Comparison of ENCODE assay signal across 18 mouse cellular contexts in the genomic region with DNA sequence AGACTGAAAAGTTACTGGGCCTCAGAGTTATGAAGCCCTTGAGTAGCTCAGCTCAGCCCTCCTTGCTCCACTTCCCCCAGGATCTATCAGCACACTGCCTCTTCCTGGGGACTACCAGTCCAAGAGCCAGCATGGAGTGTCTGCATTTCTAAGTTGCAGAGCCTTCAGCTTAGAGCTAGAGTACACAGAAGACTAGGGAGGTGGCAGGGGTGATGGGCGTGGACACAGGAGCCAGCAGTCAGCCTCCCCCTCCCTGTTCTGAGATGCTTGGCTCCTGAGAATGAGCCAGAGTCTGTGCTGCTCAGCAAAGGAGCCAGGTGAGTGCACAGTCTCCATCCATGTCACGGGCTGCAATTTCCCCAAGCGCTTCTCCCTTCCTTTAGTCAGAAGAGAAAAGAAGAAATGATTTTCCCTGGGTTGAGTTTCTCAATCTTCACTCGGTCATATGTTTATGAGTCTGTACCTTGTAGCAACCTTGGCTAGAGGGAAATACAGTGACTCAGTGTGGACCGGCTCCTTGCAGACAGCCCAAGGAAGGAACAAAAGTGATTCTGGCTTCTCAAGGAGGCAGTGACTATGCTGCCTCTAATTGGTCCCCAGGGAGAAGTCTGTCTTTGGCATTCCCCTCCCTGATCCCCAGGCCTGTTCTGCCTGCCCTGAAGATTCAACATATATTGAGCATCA. TPM values are rescaled to one million over a fixed set of nuclear protein-coding genes. Genes with fewer than 3 reads are reported as not detected.
DNase-seq lines count a peak whose midpoint lies in the region; ATAC-seq and TF ChIP-seq lines count a peak whose summit lies in the region.
"Had no signal": no experiment of that assay in that cellular context is flagged by ENCODE, and none has a peak within 500 bp of the region (broad histone marks: within the 10 kb centered on the region; RNA-seq: fewer than 3 reads in every experiment).

No protein-coding gene starts in this region.

- H3K4me3 ChIP-seq in limb, embryonic 12.5 days (replicated peaks) = no peak overlapping the region
- H3K4me3 ChIP-seq in limb, embryonic 10.5 days = no peak overlapping the region
- H3K4me3 ChIP-seq in CH12.LX (replicated peaks in 1 of 3; ENCODE audit: low read depth in 2 of 3, low read length in 2 of 3, poor library complexity in 1 of 3) = no peak overlapping the region
- no peak overlapping the region for H3K4me3 ChIP-seq in forebrain, embryonic 14.5 days (ENCODE audit: low read depth, low read length)
- H3K4me3 ChIP-seq: midbrain, embryonic 15.5 days had no signal

- ATAC-seq in limb, embryonic 12.5 days (ENCODE audit: insufficient number of reproducible peaks, insufficient read depth, low FRiP score, low TSS enrichment, low read depth) = peak; percentile 38; the same call in 1 of the 2 replicates
- ATAC-seq in common myeloid progenitor, adult 5-6 weeks (replicated peaks; ENCODE audit: low read depth, poor library complexity, severe bottlenecking) = 0 out of 2 replicates have a peak, but pooled peaks have one; percentile 7
- ATAC-seq in forebrain, embryonic 14.5 days = no peak
- ATAC-seq: CD4-positive, CD25-positive, alpha-beta regulatory T cell, adult 4 months; midbrain, embryonic 15.5 days had no signal

- TF ChIP-seq RAD21 in CH12.LX (IDR thresholded peaks at IDR 0.05; ENCODE audit: low read depth, low read length) = no peak

- in situ Hi-C loops in CH12.LX (cut with MboI; ENCODE audit: low pct_ligation_motif_present, low pct_unique_long_range_greater_than_20kb, low sequenced_read_pairs) = no loop called here

- dilution Hi-C loops in CH12.LX (cut with MboI; ENCODE audit: extremely low pct_ligation_motif_present, extremely low pct_unique_long_range_greater_than_20kb, low sequenced_read_pairs) = no loop called here

- no peaks in the 10 kb centered on the region for H3K36me3 ChIP-seq in limb, embryonic 12.5 days
- H3K36me3 ChIP-seq in limb, embryonic 10.5 days = no peaks in the 10 kb centered on the region
- H3K36me3 ChIP-seq in CH12.LX (replicated peaks in 1 of 2; ENCODE audit: control insufficient read depth in 1 of 2, insufficient read depth in 1 of 2, low read length in 1 of 2) = no peaks in the 10 kb centered on the region
- no peaks in the 10 kb centered on the region for H3K36me3 ChIP-seq in forebrain, embryonic 14.5 days (ENCODE audit: control insufficient read depth, insufficient read depth, low read length)
- H3K36me3 ChIP-seq: midbrain, embryonic 15.5 days had no signal

- TF ChIP-seq CTCF in CH12.LX (conservative IDR thresholded peaks at IDR 0.05 in 1 of 2, IDR thresholded peaks at IDR 0.05 in 1 of 2; ENCODE audit: low read depth in 2 of 2, low read length in 2 of 2) = no peak

- no peak for TF ChIP-seq POLR2A in CH12.LX (IDR thresholded peaks at IDR 0.05; ENCODE audit: low read depth, low read length)

- 67% methylated on average over 5 of the region's 5 CpGs for WGBS in limb, embryonic 12.5 days
- 66% methylated on average over 5 of the region's 5 CpGs for WGBS in limb, embryonic 10.5 days
- WGBS in forebrain, embryonic 14.5 days = 62% methylated on average over 5 of the region's 5 CpGs

- H3K4me2 ChIP-seq in limb, embryonic 12.5 days = no peak overlapping the region
- H3K4me2 ChIP-seq in CH12.LX (ENCODE audit: insufficient read depth, low read depth, poor library complexity, severe bottlenecking) = peak overlapping the region; percentile 16; the same call in 1 of the 2 replicates
- no peak overlapping the region for H3K4me2 ChIP-seq in forebrain, embryonic 14.5 days (ENCODE audit: low read length)
- H3K4me2 ChIP-seq: hindbrain, embryonic 14.5 days; midbrain, embryonic 15.5 days had no signal

- H3K9me3 ChIP-seq in limb, embryonic 12.5 days = no peaks in the 10 kb centered on the region
- no peaks in the 10 kb centered on the region for H3K9me3 ChIP-seq in limb, embryonic 10.5 days (replicated peaks)
- H3K9me3 ChIP-seq in CH12.LX (replicated peaks; ENCODE audit: low read length) = no peaks in the 10 kb centered on the region
- H3K9me3 ChIP-seq in forebrain, embryonic 14.5 days (replicated peaks; ENCODE audit: control insufficient read depth, low read length) = no peaks in the 10 kb centered on the region
- H3K9me3 ChIP-seq: midbrain, embryonic 15.5 days had no signal

- no peaks in the 10 kb centered on the region for H3K27me3 ChIP-seq in limb, embryonic 12.5 days
- H3K27me3 ChIP-seq in limb, embryonic 10.5 days (ENCODE audit: low read depth, poor library complexity, severe bottlenecking) = no peaks in the 10 kb centered on the region
- no peaks in the 10 kb centered on the region for H3K27me3 ChIP-seq in CH12.LX (replicated peaks)
- H3K27me3 ChIP-seq in forebrain, embryonic 14.5 days (replicated peaks; ENCODE audit: control insufficient read depth, insufficient read depth, low read length) = no peaks in the 10 kb centered on the region
- H3K27me3 ChIP-seq: midbrain, embryonic 15.5 days had no signal

- peak; percentile 28; the same call in 1 of the 2 replicates for TF ChIP-seq EP300 in CH12.LX (IDR thresholded peaks at IDR 0.05; ENCODE audit: low read length)

- DNase-seq in limb, embryonic 10.5 days (ENCODE audit: low spot score) = no peak
- no peak for DNase-seq in CH12.LX (ENCODE audit: extremely low read depth)
- peak; percentile 51 to 60 for DNase-seq in monocyte, adult 2 months (ENCODE audit: low read depth in 1 of 2, low spot score in 2 of 2)
- no peak for DNase-seq in thymus, postnatal 4 days
- no peak for DNase-seq in cerebellum, adult 18-20 months
- DNase-seq in forebrain, embryonic 14.5 days (ENCODE audit: low spot score) = no peak
- DNase-seq: adrenal gland, postnatal 14 days; gastrocnemius, postnatal 25 days; kidney, adult 18-20 months; kidney, postnatal 4 days; lung, postnatal 10 days; retina, postnatal 1 day had no signal

- no peak overlapping the region for H3K27ac ChIP-seq in limb, embryonic 12.5 days
- no peak overlapping the region for H3K27ac ChIP-seq in limb, embryonic 10.5 days
- H3K27ac ChIP-seq in CH12.LX (ENCODE audit: insufficient read depth, low read depth) = no peak overlapping the region
- no peak overlapping the region for H3K27ac ChIP-seq in forebrain, embryonic 14.5 days (ENCODE audit: low read depth, low read length)
- H3K27ac ChIP-seq: hindbrain, embryonic 14.5 days; midbrain, embryonic 15.5 days had no signal

- no peaks in the 10 kb centered on the region for H3K79me2 ChIP-seq in CH12.LX (replicated peaks; ENCODE audit: control insufficient read depth, extremely low read depth, insufficient read depth, poor library complexity, severe bottlenecking)

- H3K4me1 ChIP-seq in limb, embryonic 12.5 days (replicated peaks) = 0 out of 2 replicates have a peak, but pooled peaks cover 3% of the 10 kb centered on the region
- H3K4me1 ChIP-seq in limb, embryonic 10.5 days = no peaks in the 10 kb centered on the region
- H3K4me1 ChIP-seq in CH12.LX (ENCODE audit: control insufficient read depth in 1 of 2, insufficient read depth in 2 of 2) = peaks cover 30 to 56% of the 10 kb centered on the region in 2 experiments
- no peaks in the 10 kb centered on the region for H3K4me1 ChIP-seq in forebrain, embryonic 14.5 days (ENCODE audit: control insufficient read depth, insufficient read depth, low read length)
- H3K4me1 ChIP-seq: midbrain, embryonic 15.5 days had no signal

- H3K9ac ChIP-seq in limb, embryonic 12.5 days (replicated peaks) = no peak overlapping the region
- H3K9ac ChIP-seq in CH12.LX (ENCODE audit: insufficient read depth, low read depth) = no peak overlapping the region
- H3K9ac ChIP-seq in forebrain, embryonic 14.5 days (ENCODE audit: low read length) = no peak overlapping the region
- H3K9ac ChIP-seq: hindbrain, embryonic 14.5 days; midbrain, embryonic 15.5 days had no signal

TF ChIP-seq in CH12.LX, 34 proteins besides CTCF, POLR2A, EP300 and RAD21:
- TF ChIP-seq MAX (IDR thresholded peaks at IDR 0.05; ENCODE audit: low read length) = no peak
- TF ChIP-seq NRF1 (IDR thresholded peaks at IDR 0.05; ENCODE audit: low read depth, low read length) = no peak
- no peak for TF ChIP-seq ZKSCAN1 (IDR thresholded peaks at IDR 0.05; ENCODE audit: borderline replicate concordance, low read depth, low read length)
- TF ChIP-seq GABPA (IDR thresholded peaks at IDR 0.05; ENCODE audit: insufficient replicate concordance, low read depth, low read length) = no peak
- no peak for TF ChIP-seq E2F4 (IDR thresholded peaks at IDR 0.05; ENCODE audit: insufficient replicate concordance, low read depth, low read length)
- no peak for TF ChIP-seq ETS1 (conservative IDR thresholded peaks at IDR 0.05; ENCODE audit: low read depth, low read length)
- no peak for TF ChIP-seq ELF1 (IDR thresholded peaks at IDR 0.05; ENCODE audit: low read depth, low read length)

RNA-seq across cellular contexts. Expression of gene Tnfrsf1b, which starts 11.2 kb away (rescaled TPM):
- polyA plus RNA-seq in limb, embryonic 12.5 days (2016; fragmentation: Nextera tagmentation; extraction: Ambion mirVana) = 2.1 and 2.5 TPM in 2 replicates
- polyA plus RNA-seq in limb, embryonic 10.5 days (2016; fragmentation: Nextera tagmentation; extraction: Ambion mirVana) = 1.9 and 2.1 TPM in 2 replicates
- 14.9 and 16.7 TPM in 2 replicates for total RNA-seq in CH12.LX (2012; rRNA removed)
- total RNA-seq in CH12.LX (2014; rRNA removed) = 10.7 and 11.4 TPM in 2 replicates
- 18.8 and 21.6 TPM in 2 replicates for polyA plus RNA-seq in CH12.LX (2012; ENCODE audit: insufficient read length, low read depth)
- 17.1 and 20.1 TPM in 2 replicates for total RNA-seq in common myeloid progenitor, adult 5-6 weeks (2017)
- polyA plus RNA-seq in forebrain, embryonic 14.5 days (2014; fragmentation: Nextera tagmentation; extraction: Ambion mirVana) = 1.9 and 2.6 TPM in 2 replicates

RNA-seq across cellular contexts. Expression of gene Tnfrsf8, which starts 57.1 kb away (rescaled TPM):
- 0.06 and 0.14 TPM in 2 replicates for polyA plus RNA-seq in limb, embryonic 12.5 days (2016; fragmentation: Nextera tagmentation; extraction: Ambion mirVana)
- 0.05 TPM in 1 of 2 replicates, not detected in the other for polyA plus RNA-seq in limb, embryonic 10.5 days (2016; fragmentation: Nextera tagmentation; extraction: Ambion mirVana)
- total RNA-seq in CH12.LX (2012; rRNA removed) (23.2 and 31.0 TPM in 2 replicates), CH12.LX (2014; rRNA removed) (18.9 and 24.7 TPM in 2 replicates)
- polyA plus RNA-seq in CH12.LX (2012; ENCODE audit: insufficient read length, low read depth) = 11.5 and 12.7 TPM in 2 replicates
- total RNA-seq in common myeloid progenitor, adult 5-6 weeks (2017) = 0.05 and 0.29 TPM in 2 replicates
- 0.09 and 0.15 TPM in 2 replicates for polyA plus RNA-seq in forebrain, embryonic 14.5 days (2014; fragmentation: Nextera tagmentation; extraction: Ambion mirVana)
- polyA plus RNA-seq: neural tube, embryonic 14.5 days had no signal

Comparison
In these comparisons a context has a peak if more than half of its experiments do, and no peak if none do; other contexts are left out.
1. DNase-seq: peak in monocyte, adult 2 months (2 of 2); none in limb, embryonic 10.5 days (single experiment), CH12.LX (single experiment), thymus, postnatal 4 days (single experiment), cerebellum, adult 18-20 months (0 of 2) and forebrain, embryonic 14.5 days (single experiment).
2. RNA of gene Tnfrsf8, which starts 57.1 kb away (polyA plus RNA-seq): 11.5 to 12.7 TPM in CH12.LX; 0.09 to 0.15 TPM in forebrain, embryonic 14.5 days, 0.06 to 0.14 TPM in limb, embryonic 12.5 days and 0.05 TPM in limb, embryonic 10.5 days; every median in the first group is over 10 times any median in the second.